ENCODE assay signal across 18 mouse cellular contexts in the genomic region with DNA sequence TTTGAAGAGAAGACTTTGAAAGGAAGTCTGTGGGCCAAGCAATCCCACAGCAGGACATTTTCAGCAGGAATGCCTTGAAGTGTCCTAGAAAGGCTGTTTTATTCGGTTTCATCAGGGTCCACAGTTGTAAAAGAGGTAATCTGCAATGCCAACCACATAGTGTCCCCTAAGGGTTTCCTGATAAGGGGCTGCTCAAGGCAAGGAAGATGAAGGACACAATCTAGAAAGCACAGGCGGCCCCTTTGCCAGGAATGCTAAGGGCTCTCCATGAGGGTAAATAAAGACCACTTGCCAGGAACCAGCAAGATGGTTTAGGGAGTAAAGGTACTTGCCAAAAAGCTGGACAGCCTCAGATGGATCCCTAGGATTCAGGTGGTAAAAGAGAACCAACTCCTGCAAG. TPM values are rescaled to one million over a fixed set of nuclear protein-coding genes. Genes with fewer than 3 reads are reported as not detected.
DNase-seq lines count a peak whose midpoint lies in the region; ATAC-seq and TF ChIP-seq lines count a peak whose summit lies in the region.
"Had no signal": no experiment of that assay in that cellular context is flagged by ENCODE, and none has a peak within 500 bp of the region (broad histone marks: within the 10 kb centered on the region; RNA-seq: fewer than 3 reads in every experiment).

No protein-coding gene starts in this region.

- H3K27me3 ChIP-seq in lung, embryonic 15.5 days, result no peaks in the 10 kb centered on the region
- no peaks in the 10 kb centered on the region for H3K27me3 ChIP-seq in liver, embryonic 12.5 days (replicated peaks)
- H3K27me3 ChIP-seq in liver, embryonic 14.5 days (ENCODE audit: control insufficient read depth, insufficient read depth, low read length), result no peaks in the 10 kb centered on the region; the same call in 1 of the 2 replicates
- H3K27me3 ChIP-seq in stomach, postnatal 0 days (ENCODE audit: control insufficient read depth, insufficient read depth, low read length), result no peaks in the 10 kb centered on the region
- no peaks in the 10 kb centered on the region for H3K27me3 ChIP-seq in hindbrain, embryonic 14.5 days (ENCODE audit: control insufficient read depth, insufficient read depth, low read length)
- H3K27me3 ChIP-seq: forebrain, embryonic 13.5 days had no signal

- DNase-seq in lung, postnatal 36 days, result no peak
- DNase-seq in liver, embryonic 14.5 days (ENCODE audit: low read depth in 3 of 3, low spot score in 3 of 3), result no peak
- peak; percentile 10 for DNase-seq in stomach, postnatal 0 days (ENCODE audit: low spot score)
- DNase-seq in gastrocnemius, postnatal 14 days, result no peak
- no peak for DNase-seq in hindbrain, embryonic 14.5 days (ENCODE audit: low spot score)
- DNase-seq: adrenal gland, adult 2 months; adrenal gland, postnatal 25 days; cerebellum, adult 18-20 months; cerebellum, adult 9-11 months; cerebellum, postnatal 36 days; forebrain, postnatal 0 days; gastrocnemius, postnatal 25 days; heart, postnatal 4 days had no signal

- 0 out of 2 replicates have a peak, but pooled peaks cover 2% of the 10 kb centered on the region for H3K4me1 ChIP-seq in lung, embryonic 15.5 days
- H3K4me1 ChIP-seq in liver, embryonic 12.5 days, result peaks cover 18% of the 10 kb centered on the region
- H3K4me1 ChIP-seq in liver, embryonic 14.5 days (replicated peaks; ENCODE audit: control insufficient read depth in 2 of 2, insufficient read depth in 2 of 2, low read length in 1 of 2), result peaks cover 2 to 11% of the 10 kb centered on the region in 2 experiments; a peak in 3 of 4 replicates
- no peaks in the 10 kb centered on the region for H3K4me1 ChIP-seq in stomach, postnatal 0 days (replicated peaks; ENCODE audit: control insufficient read depth, insufficient read depth)
- no peaks in the 10 kb centered on the region for H3K4me1 ChIP-seq in hindbrain, embryonic 14.5 days (replicated peaks; ENCODE audit: control insufficient read depth, insufficient read depth, low read length)
- H3K4me1 ChIP-seq: hindbrain, embryonic 12.5 days had no signal

- TF ChIP-seq EP300 in liver, embryonic 14.5 days (IDR thresholded peaks at IDR 0.05; ENCODE audit: low read depth), result no peak; the same call in 1 of the 2 replicates
- TF ChIP-seq EP300 in stomach, postnatal 0 days (optimal IDR thresholded peaks at IDR 0.05), result no peak

- TF ChIP-seq CTCF in liver, embryonic 14.5 days (IDR thresholded peaks at IDR 0.05; ENCODE audit: low read depth), result no peak
- TF ChIP-seq CTCF in stomach, postnatal 0 days (IDR thresholded peaks at IDR 0.05; ENCODE audit: low read depth), result no peak

- no peak overlapping the region for H3K9ac ChIP-seq in lung, embryonic 15.5 days
- H3K9ac ChIP-seq in liver, embryonic 12.5 days, result no peak overlapping the region
- H3K9ac ChIP-seq in liver, embryonic 14.5 days (replicated peaks), result no peak overlapping the region
- no peak overlapping the region for H3K9ac ChIP-seq in stomach, postnatal 0 days (ENCODE audit: low read length)
- no peak overlapping the region for H3K9ac ChIP-seq in hindbrain, embryonic 14.5 days
- H3K9ac ChIP-seq: forebrain, embryonic 13.5 days; forebrain, postnatal 0 days; heart, embryonic 13.5 days; hindbrain, embryonic 12.5 days had no signal

- no peak overlapping the region for H3K4me2 ChIP-seq in lung, embryonic 15.5 days
- peak overlapping the region; percentile 23 for H3K4me2 ChIP-seq in liver, embryonic 12.5 days
- peak overlapping the region; percentile 18; the same call in 1 of the 2 replicates for H3K4me2 ChIP-seq in liver, embryonic 14.5 days (ENCODE audit: low read depth)
- no peak overlapping the region for H3K4me2 ChIP-seq in stomach, postnatal 0 days (replicated peaks; ENCODE audit: low read depth)
- no peak overlapping the region for H3K4me2 ChIP-seq in hindbrain, embryonic 14.5 days (replicated peaks)
- H3K4me2 ChIP-seq: forebrain, embryonic 13.5 days; heart, embryonic 13.5 days; hindbrain, embryonic 12.5 days had no signal

- no peaks in the 10 kb centered on the region for H3K9me3 ChIP-seq in lung, embryonic 15.5 days
- H3K9me3 ChIP-seq in liver, embryonic 12.5 days (replicated peaks), result no peaks in the 10 kb centered on the region
- H3K9me3 ChIP-seq in liver, embryonic 14.5 days (ENCODE audit: control insufficient read depth, low read length), result no peaks in the 10 kb centered on the region
- H3K9me3 ChIP-seq in stomach, postnatal 0 days (ENCODE audit: control insufficient read depth, low read length), result no peaks in the 10 kb centered on the region
- H3K9me3 ChIP-seq in hindbrain, embryonic 14.5 days (ENCODE audit: control insufficient read depth, low read length), result no peaks in the 10 kb centered on the region
- H3K9me3 ChIP-seq: forebrain, embryonic 13.5 days; heart, embryonic 13.5 days; hindbrain, embryonic 12.5 days had no signal

- H3K27ac ChIP-seq in lung, embryonic 15.5 days, result peak overlapping the region; percentile 76
- H3K27ac ChIP-seq in liver, embryonic 12.5 days, result peak overlapping the region; percentile 21; the same call in 1 of the 2 replicates
- no peak overlapping the region for H3K27ac ChIP-seq in liver, embryonic 14.5 days
- H3K27ac ChIP-seq in stomach, postnatal 0 days (replicated peaks), result no peak overlapping the region
- H3K27ac ChIP-seq in hindbrain, embryonic 14.5 days, result no peak overlapping the region
- H3K27ac ChIP-seq: forebrain, embryonic 13.5 days; heart, embryonic 13.5 days; hindbrain, embryonic 12.5 days had no signal

- ATAC-seq in lung, embryonic 15.5 days (ENCODE audit: borderline replicate concordance, extremely low read depth, low FRiP score, low TSS enrichment), result peak; percentile 32; the same call in 1 of the 2 replicates
- peak; percentile 69 for ATAC-seq in liver, embryonic 12.5 days
- peak; percentile 71; the same call in 1 of the 2 replicates for ATAC-seq in liver, embryonic 14.5 days (ENCODE audit: insufficient read depth)
- ATAC-seq in stomach, postnatal 0 days (ENCODE audit: low FRiP score, low TSS enrichment), result no peak
- no peak for ATAC-seq in hindbrain, embryonic 14.5 days (ENCODE audit: low FRiP score)
- ATAC-seq: forebrain, embryonic 13.5 days; forebrain, postnatal 0 days had no signal

- 43% methylated on average over 2 of the region's 2 CpGs for WGBS in lung, embryonic 15.5 days
- 20% methylated on average over 2 of the region's 2 CpGs for WGBS in liver, embryonic 12.5 days (ENCODE audit: insufficient replicate concordance)
- 14% methylated on average over 2 of the region's 2 CpGs for WGBS in liver, embryonic 14.5 days (ENCODE audit: insufficient replicate concordance)
- 72% methylated on average over 2 of the region's 2 CpGs for WGBS in stomach, postnatal 0 days
- 73% methylated on average over 2 of the region's 2 CpGs for WGBS in hindbrain, embryonic 14.5 days

- no peak overlapping the region for H3K4me3 ChIP-seq in lung, embryonic 15.5 days
- no peak overlapping the region for H3K4me3 ChIP-seq in liver, embryonic 12.5 days
- H3K4me3 ChIP-seq in liver, embryonic 14.5 days (ENCODE audit: insufficient read depth in 1 of 2, low read depth in 2 of 2, low read length in 2 of 2), result no peak overlapping the region
- H3K4me3 ChIP-seq in stomach, postnatal 0 days (ENCODE audit: low read depth, low read length), result no peak overlapping the region
- no peak overlapping the region for H3K4me3 ChIP-seq in hindbrain, embryonic 14.5 days (replicated peaks; ENCODE audit: low read length)
- H3K4me3 ChIP-seq: forebrain, embryonic 13.5 days; heart, embryonic 13.5 days; hindbrain, embryonic 12.5 days had no signal

- intact Hi-C loops in gastrocnemius, postnatal 14 days (cut with DNase I; ENCODE audit: low total_unique reads), result loop anchor here (10.0 kb wide), 1 partner anchor 62 kb away; the partner anchor contains the start of genes Sept10 and Sowahc

- no peaks in the 10 kb centered on the region for H3K36me3 ChIP-seq in lung, embryonic 15.5 days
- no peaks in the 10 kb centered on the region for H3K36me3 ChIP-seq in liver, embryonic 12.5 days
- no peaks in the 10 kb centered on the region for H3K36me3 ChIP-seq in liver, embryonic 14.5 days (replicated peaks; ENCODE audit: control insufficient read depth, insufficient read depth, low read depth)
- no peaks in the 10 kb centered on the region for H3K36me3 ChIP-seq in stomach, postnatal 0 days (ENCODE audit: control insufficient read depth, insufficient read depth, low read length)
- no peaks in the 10 kb centered on the region for H3K36me3 ChIP-seq in hindbrain, embryonic 14.5 days (replicated peaks; ENCODE audit: control insufficient read depth, insufficient read depth)
- H3K36me3 ChIP-seq: heart, embryonic 13.5 days; hindbrain, embryonic 12.5 days had no signal

RNA-seq across cellular contexts. Expression of gene P4ha1, which starts 35.8 kb away (rescaled TPM):
- 71.3 and 72.0 TPM in 2 replicates for polyA plus RNA-seq in lung, embryonic 15.5 days (2015; fragmentation: Nextera tagmentation; extraction: Ambion mirVana)
- polyA plus RNA-seq in liver, embryonic 12.5 days (2016; fragmentation: Nextera tagmentation; extraction: Ambion mirVana), result 24.7 and 27.4 TPM in 2 replicates
- 3.9 and 5.1 TPM in 2 replicates for polyA plus RNA-seq in liver, embryonic 14.5 days (2012; rRNA removed)
- 9.3 and 9.6 TPM in 2 replicates for polyA plus RNA-seq in liver, embryonic 14.5 days (2014; fragmentation: Nextera tagmentation; extraction: Ambion mirVana)
- 13.9 and 17.9 TPM in 2 replicates for polyA plus RNA-seq in stomach, postnatal 0 days (2015; fragmentation: Nextera tagmentation; extraction: Ambion mirVana)
- 10 to 100 TPM; 29.9 to 34.2 TPM for total RNA-seq in gastrocnemius, postnatal 14 days (2021)
- 24.9 and 28.0 TPM in 2 replicates for polyA plus RNA-seq in hindbrain, embryonic 14.5 days (2014; fragmentation: Nextera tagmentation; extraction: Ambion mirVana)

Comparison
In these comparisons a context has a peak if more than half of its experiments do, and no peak if none do; other contexts are left out.
1. H3K27ac ChIP-seq: peak in lung, embryonic 15.5 days (single experiment) and liver, embryonic 12.5 days (single experiment); none in liver, embryonic 14.5 days (single experiment), stomach, postnatal 0 days (single experiment) and hindbrain, embryonic 14.5 days (single experiment).
2. ATAC-seq: peak in lung, embryonic 15.5 days (single experiment), liver, embryonic 12.5 days (single experiment) and liver, embryonic 14.5 days (single experiment); none in stomach, postnatal 0 days (single experiment) and hindbrain, embryonic 14.5 days (single experiment).
3. H3K4me2 ChIP-seq: peak in liver, embryonic 12.5 days (single experiment) and liver, embryonic 14.5 days (single experiment); none in lung, embryonic 15.5 days (single experiment), stomach, postnatal 0 days (single experiment) and hindbrain, embryonic 14.5 days (single experiment).